Mouse (Mus musculus): ENCODE results near the gene Nck2.

- TF ChIP-seq CTCF (IDR thresholded peaks at IDR 0.05; ENCODE audit: borderline replicate concordance, insufficient read depth, low read length) = no peak
- TF ChIP-seq POLR2A (IDR thresholded peaks at IDR 0.05; ENCODE audit: low read depth, low read length) = no peak
Measured at GRCm38 (mm10) chr1:43501920-43502791, 57.8 kb downstream of the Nck2 start.
